Mouse (Mus musculus): ENCODE measurements at regions not wholly inside any gene's neighbourhood (a gene's known extent, or its start where the extent isn't known, plus 50 kb on each side); places are given as distances from the start of the nearest gene placed in this dataset.

- DNase-seq (ENCODE audit: low spot score in 2 of 2): no peak
Observed at GRCm38 (mm10) chr15:6154706-6155105, 144.9 kb upstream of the Dab2 start.

- DNase-seq (ENCODE audit: low spot score in 2 of 2): no peak
Observed at GRCm38 (mm10) chr15:6180261-6180660, 119.3 kb upstream of the Dab2 start.

GRCm38 (mm10) chr15:6183627-6184026 is 116.0 kb upstream of the Dab2 start:
- DNase-seq (ENCODE audit: low spot score in 2 of 2): no peak

- DNase-seq (ENCODE audit: low spot score in 2 of 2): no peak
Observed at GRCm38 (mm10) chr15:6191845-6192244, 107.7 kb upstream of the Dab2 start.

- DNase-seq (ENCODE audit: low spot score in 2 of 2): no peak
Observed at GRCm38 (mm10) chr15:6207239-6207638, 92.3 kb upstream of the Dab2 start.

- no peak for DNase-seq (ENCODE audit: low spot score in 2 of 2)
Observed at GRCm38 (mm10) chr15:6209301-6209700, 90.3 kb upstream of the Dab2 start.

- DNase-seq (ENCODE audit: low spot score in 2 of 2): no peak
Observed at GRCm38 (mm10) chr15:6218087-6218486, 81.5 kb upstream of the Dab2 start.

- DNase-seq (ENCODE audit: low spot score in 2 of 2): no peak
Observed at GRCm38 (mm10) chr15:6225227-6225626, 74.4 kb upstream of the Dab2 start.

GRCm38 (mm10) chr15:6230618-6231017 is 69.0 kb upstream of the Dab2 start:
- no peak for DNase-seq (ENCODE audit: low spot score in 2 of 2)

GRCm38 (mm10) chr15:6231308-6232103 is 68.1 kb upstream of the Dab2 start:
- DNase-seq (ENCODE audit: low spot score in 2 of 2): peak in 1 of 2 experiments; percentile 18

GRCm38 (mm10) chr15:6233621-6234020 is 66.0 kb upstream of the Dab2 start:
- no peak for DNase-seq (ENCODE audit: low spot score in 2 of 2)

GRCm38 (mm10) chr15:6236583-6236982 is 63.0 kb upstream of the Dab2 start:
- DNase-seq (ENCODE audit: low spot score in 2 of 2): no peak

- no peak for DNase-seq (ENCODE audit: low spot score in 2 of 2)
Observed at GRCm38 (mm10) chr15:6237726-6238125, 61.9 kb upstream of the Dab2 start.

GRCm38 (mm10) chr15:6238133-6238532 is 61.5 kb upstream of the Dab2 start:
- peak; percentile 67 to 69 for DNase-seq (ENCODE audit: low spot score in 2 of 2)

GRCm38 (mm10) chr15:6238755-6239154 is 60.8 kb upstream of the Dab2 start:
- no peak for DNase-seq (ENCODE audit: low spot score in 2 of 2)

GRCm38 (mm10) chr15:6242132-6242531 is 57.5 kb upstream of the Dab2 start:
- no peak for DNase-seq (ENCODE audit: low spot score in 2 of 2)

- DNase-seq (ENCODE audit: low spot score in 2 of 2): no peak
Observed at GRCm38 (mm10) chr15:6244401-6244800, 55.2 kb upstream of the Dab2 start.

- no peak for DNase-seq (ENCODE audit: low spot score in 2 of 2)
Observed at GRCm38 (mm10) chr15:6245950-6246894, 53.4 kb upstream of the Dab2 start.

- DNase-seq (ENCODE audit: low spot score in 2 of 2): no peak
Observed at GRCm38 (mm10) chr15:6248470-6248869, 51.1 kb upstream of the Dab2 start.
